Mouse (Mus musculus) left cerebral cortex, adult 9 months (tissue): ENCODE measurements at regions not wholly inside any gene's neighbourhood (a gene's known extent, or its start where the extent isn't known, plus 50 kb on each side); places are given as distances from the start of the nearest gene placed in this dataset.

Experiments
- DNase-seq, 2 experiments: peaks; one replicate each; pipeline ENCODE4 v3.0.0; 2022; ENCODE audit warnings: low spot score in 2 of 2

DNA sequence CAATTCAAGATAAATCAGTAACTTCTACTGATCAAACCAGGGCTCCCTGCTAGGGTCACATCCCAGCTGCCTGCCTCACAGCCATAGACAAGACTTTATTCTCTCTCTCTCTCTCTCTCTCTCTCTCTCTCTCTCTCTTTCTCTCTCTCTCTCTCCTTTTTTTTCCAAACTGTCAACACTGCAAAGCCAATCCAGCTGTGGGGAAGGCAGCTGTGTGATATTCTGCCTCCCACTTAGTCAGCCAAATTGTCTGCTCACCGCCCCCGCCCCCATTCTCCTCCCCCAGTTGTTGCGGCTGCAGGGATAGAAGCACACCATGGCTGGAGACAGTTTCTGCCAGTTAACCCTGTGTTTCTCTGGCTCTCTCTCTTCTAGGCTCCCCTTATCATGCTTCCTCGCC lies 198.3 kb downstream of the Cdca7 start:
- no peak for DNase-seq

DNA sequence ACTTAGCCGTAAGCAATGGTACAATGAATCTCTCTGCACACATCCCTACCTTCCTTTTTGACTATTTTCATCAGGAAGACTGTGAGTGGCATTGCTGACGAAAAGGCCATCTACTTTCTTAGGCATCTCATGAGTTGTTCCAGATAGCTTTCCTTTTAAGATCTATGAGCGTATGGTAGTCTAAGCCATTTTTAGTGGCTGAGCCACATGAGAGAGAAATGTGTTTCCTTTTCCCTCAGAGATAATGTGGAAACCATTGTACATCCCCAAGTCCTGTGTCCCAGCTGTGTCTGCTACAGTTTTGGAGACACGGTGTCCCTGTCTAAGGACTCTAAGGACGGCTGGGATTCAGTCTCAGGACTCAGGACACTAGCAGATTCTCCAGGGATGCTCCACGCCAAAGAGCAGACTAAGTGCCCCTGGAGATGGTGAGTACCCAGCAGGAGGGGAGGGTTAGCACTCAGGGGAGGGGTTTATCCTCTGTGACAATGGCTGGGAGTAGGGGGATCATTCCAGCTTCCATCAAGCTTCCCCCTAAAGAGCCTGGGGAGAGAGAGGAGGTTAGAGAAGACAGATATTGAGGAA lies 199.0 kb downstream of the Cdca7 start:
- DNase-seq = no peak

DNA sequence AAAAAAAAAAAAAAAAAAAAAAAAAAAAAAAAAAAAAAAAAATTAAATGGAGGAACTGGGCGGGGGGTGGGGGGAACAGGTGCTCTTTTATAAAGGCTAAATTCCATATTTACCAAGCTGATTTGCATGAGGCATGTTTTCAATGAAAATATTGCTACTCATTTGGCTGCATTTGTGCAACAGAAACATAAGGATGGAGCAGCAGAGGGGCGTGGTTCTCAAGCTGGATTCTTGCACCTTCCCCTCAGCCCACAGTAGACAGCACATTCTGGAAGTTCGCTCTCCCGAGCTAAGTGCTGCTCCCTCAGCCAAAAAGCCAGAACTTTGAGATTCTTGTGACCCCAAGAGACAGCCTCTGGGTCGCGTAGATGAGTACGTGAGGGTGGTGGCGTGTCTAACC lies 201.8 kb downstream of the Cdca7 start:
- DNase-seq = no peak

DNA sequence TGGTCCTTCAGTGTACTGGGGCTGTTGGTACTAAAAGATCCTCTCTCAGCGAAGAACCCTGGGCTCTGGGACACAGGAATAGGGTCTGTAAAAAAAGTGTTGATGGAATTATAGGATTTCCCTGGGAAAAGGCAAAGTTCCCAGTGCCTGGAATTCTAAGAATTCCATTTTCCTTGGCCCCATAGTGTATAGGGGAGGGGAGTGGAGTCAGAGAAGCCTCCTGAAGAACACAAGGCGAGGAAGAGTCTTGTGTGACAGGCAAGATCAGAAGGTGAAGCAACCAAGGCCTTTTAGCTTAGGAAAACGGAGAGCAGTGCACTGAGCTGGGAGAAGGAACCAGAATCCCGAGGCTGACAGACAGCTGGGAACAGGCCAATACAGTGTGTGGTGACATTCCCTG lies 212.1 kb downstream of the Cdca7 start:
- no peak for DNase-seq

DNA sequence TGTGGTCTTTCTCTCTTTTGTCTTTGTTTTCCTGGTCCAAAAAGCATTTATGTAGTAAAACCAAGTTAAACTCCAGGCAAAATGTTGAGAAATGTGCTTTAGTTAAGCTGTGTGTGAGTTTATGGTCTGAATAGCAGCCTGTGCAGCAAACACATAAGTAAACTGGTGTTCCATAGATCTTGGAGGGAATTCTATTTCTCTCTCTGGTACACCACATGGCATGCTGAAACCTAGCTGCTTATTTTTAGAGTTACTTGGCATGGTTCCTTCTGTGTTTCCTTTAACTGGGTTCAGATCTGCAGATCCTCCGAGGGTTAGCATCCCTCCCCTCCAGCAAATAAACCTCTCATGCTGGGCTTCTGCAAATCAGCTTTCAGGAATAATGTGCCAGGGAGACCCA lies 225.1 kb downstream of the Cdca7 start:
- DNase-seq = no peak

DNA sequence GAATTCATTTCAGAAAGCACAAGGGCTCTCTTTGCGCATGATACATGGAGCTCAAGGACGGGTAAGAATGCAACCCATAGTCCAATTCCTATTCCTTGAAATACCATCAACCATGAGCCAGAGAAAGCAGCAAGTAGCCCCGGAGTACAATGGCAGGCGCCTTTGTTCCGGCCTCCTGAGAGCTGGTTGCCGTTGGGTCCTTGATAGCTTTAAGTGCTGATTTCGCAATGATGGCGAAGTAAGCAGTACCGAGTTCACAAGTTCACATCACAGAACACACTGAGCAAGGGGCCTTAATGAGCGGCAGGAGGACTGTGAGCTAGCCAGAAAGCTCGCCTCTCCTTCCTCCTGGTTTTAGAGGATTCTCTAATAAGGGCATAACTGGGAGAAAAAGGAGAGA lies 227.3 kb downstream of the Cdca7 start:
- no peak for DNase-seq

DNA sequence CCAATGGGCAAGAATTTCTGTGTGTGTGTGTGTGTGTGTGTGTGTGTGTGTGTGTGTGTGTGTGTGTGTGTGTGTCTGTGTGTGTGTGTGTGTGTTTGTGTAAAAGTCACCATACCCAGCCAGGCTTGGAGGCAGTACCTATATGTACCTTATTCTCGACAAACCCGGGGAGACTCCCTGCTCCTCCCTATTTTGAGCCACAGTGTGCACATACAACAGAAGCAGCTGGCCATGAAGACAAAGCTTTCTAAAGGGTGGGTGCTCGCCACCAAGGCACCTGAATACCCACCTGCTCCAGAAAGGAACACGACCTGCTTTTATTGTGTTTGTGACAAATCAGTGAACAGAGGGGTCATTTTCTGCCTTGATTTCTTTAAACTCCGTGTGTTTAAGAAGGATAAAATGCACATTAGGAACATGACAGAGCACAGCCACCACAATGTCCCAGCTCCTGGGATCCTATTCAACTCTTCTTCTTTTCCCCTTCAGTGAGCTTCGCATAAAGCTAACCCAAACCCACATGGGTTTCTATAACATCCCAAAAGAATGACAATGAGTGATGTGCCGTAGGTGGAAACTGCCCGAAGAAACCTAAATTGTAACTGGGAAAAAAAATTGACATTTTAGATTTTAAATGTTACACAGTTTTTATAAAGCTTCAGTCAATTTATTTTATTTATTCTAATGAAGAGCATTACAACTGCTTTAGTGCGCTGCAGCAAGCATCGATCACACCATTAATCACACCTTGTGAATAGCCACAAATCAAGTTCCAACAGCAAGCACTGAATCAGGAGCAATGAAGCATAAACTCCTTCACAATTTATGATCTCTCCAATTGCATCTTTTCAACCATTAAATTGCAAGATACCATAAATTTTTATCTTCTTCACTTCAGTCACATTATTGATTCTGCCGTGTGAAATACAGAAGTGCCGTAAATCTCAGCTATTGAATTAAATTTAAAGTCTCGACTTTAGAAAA lies 232.0 kb downstream of the Cdca7 start:
- DNase-seq = no peak

DNA sequence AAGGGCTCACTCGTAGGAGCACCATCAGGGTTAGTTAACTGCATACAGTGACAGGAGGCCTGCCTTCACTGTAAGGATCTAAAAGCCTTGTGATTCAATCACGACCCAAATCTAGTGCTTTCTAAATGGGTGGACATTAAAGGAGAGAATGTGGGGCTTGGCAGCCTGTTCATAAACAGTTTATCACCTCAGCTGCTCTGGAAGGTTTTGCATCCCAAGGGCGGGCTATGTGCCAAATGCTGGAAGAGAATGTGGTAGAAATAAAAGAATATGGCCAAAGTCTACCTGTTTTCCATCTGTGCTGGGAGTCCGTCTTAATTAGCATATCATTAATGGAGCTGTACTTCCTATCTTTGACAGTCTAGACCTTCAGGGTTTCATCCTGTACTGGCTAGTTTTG lies 241.0 kb downstream of the Cdca7 start:
- no peak for DNase-seq

DNA sequence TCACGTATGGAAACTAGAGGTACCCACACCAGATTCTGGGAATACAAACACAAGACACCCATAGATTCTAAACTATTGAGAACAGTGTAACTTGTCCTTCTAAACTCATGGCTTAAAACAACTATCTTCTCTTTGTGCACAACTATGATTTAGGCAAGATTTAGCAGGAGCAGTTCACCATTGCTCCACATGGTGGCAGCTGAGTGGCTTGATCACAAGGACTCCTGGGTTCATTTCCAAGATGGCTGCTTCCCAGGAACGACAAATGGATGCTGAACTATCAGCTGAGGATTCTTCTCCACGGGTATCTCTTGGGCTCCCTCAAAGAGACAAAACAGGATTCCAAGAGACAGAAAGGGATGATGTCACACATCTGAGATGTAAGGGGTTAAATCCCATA lies 251.5 kb downstream of the Sp3 start:
- peak; percentile 9 to 53 for DNase-seq

DNA sequence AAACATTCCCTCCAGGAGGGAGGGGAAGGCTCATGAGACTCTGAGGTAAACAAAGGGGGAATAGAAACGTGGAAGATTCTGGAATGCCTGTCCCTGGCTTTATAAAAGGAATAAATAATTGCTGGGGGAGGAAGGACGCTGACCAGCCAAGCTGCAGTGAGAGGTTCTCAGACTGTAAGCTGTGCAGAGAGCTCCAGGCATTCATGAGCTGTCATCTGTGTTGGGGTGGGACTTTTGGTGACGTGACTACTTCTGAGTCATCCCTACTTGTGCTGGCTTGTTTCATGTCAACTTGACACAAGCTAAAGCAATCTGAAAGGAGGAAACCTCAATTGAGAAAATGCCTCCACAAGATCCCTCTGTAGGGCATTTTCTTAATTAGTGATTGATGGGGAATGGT lies 246.9 kb downstream of the Sp3 start:
- DNase-seq = no peak

DNA sequence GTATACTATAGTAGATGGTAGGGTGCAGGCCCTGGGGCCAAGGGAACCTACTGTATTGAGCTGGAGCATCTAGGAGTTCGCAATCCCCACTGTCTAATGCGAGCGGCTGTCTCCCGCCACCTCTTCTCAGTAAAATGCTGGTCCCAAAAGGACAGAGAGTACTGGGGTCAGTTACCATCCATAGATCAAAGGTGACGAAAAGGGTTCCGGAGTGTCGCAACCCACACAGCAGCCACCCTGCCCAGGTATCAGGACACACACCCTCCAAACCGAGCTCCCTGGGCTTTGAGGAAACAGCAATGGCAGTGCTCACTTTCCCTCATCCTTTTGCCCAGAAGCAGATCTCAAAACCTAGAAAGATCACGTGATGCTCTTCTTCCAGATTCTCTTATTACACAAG lies 245.2 kb downstream of the Sp3 start:
- DNase-seq = no peak

DNA sequence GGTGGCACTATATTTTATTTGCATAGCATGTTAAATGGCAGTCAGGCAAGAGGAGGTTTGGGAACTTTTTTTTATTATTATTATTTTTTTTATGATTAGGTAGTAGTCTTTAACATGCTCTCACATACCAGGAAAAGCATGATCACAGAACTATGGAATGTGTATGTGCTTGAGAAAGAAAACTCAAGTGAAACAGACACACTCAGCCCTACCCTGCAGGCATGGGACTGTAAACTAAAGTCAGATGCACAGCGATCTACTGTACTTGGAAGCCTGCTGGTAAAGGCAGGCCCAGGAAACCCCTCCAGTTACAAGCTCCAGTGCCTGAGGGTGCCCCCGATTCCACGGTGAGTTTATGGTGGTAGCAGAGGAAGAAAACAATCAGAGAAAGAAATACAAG lies 243.6 kb downstream of the Sp3 start:
- no peak for DNase-seq

DNA sequence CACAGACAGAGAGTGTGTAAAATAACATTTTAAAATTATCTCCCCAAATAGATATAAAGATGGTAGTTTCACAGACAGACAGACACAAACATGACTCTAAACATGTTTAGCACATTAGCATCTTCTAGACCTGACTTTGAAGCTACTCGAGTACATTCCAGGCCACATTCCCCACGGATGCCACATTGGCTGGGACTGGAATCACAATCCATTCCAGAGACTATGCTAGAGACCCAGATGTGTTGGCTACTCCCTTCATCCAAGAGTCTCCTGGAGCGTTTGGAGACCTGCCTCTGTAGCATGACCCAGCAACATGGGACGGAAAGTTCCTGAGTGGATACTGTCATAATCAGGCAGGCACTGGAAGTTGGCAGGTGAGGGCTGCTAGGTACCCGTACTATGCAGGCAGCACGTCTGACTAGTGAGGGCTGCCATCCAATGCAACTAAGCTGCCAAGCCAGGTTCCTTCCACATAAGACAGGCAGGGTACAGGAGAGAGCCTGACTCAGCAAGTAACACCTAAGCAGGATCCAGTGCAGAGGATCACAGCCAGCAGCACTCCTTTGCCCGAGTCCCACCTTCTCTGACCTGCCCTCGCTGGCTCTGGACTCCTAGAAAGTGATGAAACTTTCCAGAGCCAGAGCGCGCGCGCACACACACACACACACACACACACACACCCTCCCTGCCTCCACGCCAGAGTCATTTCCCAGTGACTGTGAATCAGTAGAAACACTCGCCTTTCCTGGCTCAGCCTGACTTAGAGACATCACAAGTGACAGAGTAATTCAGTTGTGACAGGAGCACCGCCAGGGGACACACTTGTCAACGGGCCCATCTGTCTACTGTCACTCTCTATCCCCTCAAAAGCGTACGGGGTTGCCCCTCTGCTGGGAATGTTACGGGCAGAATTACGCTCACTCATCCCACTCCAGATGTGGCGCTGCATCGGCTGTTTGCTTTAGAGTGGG lies 239.6 kb downstream of the Sp3 start:
- DNase-seq = no peak

DNA sequence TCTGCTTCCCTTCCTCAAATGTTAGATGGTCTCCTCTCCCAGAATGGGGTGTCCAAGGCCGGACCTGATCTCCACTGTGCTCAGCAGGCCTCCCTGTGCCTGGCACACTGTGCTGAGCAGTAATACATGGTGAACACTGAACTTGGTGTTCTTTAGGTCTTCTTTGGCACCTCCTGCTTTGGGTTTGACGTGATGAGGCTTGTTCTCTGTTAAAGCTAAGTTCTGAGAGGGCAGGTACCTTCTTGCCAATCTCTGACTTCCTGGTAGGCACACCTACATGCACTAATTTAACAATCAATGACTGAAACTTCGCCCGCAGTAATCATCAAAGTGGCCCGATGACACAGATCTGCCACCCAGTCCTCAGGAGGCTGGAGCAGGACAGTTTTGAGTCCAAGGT lies 238.5 kb downstream of the Sp3 start:
- no peak for DNase-seq

DNA sequence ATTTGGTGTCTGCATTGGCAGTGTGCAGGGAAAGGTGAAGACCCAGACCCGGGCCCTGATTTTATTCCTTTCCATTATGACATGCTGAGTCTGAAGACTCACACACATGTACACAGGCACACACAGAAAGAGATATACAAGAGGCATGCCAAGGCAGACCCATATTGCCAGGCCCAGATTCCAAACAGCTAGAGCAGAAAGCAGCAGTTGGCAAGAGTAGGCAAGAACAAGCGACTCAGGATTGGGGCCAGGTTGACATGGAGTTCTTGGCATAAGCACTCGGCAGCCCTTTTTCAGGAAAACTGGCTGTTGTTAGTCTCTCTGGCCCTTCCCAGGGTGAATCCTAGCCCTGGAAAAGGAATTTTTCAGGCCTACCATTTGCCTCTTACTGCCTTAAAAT lies 236.6 kb downstream of the Sp3 start:
- no peak for DNase-seq

DNA sequence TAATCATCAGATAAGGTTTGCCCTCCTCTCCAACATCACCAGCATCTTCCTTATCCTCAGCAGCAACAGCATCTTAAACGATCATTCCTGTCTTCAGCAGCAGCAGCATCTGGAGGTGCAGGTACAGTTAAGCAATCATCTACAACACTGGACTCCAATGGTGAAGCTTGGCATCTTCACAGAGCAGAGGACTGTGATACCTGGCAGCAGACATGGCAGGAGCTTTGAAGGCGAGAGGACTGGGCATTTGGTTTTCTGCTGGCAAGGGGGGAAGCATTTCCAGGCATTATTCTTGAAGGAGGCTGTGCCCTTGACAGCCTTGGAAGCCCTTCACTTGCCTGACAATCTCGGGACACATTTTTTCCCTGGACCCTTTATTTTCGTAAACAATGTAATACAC lies 235.3 kb downstream of the Sp3 start:
- no peak for DNase-seq

DNA sequence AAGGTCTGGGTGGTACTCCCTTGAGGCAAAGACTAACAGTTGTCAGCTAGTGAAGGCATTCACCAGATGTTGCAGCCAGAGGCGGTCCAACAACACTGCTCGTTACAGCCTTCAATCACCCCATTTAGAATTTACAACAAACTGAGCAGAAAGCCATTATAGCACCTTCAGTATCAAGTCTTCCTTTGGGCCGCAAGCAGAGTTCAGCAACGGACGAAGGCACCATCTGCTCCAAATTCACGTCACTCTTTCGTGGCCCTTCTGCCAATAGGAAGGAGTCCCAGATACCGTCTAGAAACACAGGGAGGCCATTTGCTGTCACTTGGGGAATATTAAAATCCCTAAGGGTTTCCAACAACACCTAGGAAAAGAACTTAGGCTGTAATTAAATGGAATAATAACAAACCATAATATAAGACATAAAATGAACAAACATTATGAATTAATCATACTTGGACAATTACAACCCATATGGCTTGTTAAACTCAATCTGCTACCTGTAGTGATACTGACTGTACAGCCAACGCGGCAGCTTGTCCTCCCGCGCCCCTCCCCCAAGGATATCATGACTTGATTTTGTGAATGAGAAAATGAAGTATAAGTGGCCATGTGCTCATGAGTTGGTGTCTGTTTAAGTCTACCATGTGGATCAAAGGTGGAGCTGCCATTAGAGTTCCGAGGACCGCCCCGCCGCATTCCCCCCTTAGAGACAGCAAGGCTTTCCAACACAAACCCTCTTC lies 233.6 kb downstream of the Sp3 start:
- DNase-seq = no peak

DNA sequence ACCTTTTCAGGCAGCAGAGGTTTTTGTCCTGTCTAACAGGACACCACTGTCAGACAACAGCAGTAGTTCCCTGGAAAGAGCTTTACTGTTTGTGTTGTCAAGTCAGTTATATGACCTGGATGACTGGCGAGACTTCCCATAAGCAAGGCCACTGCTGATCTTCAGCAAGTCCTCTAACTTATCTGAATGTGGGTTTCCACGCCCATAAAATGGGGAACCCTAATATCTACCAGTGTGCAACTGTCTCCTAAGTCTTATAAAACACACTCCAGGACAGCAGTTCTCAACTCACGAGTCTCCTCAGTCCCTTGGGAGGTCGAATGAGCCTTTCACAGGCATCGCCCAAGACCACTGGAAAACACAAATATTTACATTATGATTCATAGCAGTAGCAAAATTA lies 232.9 kb downstream of the Sp3 start:
- no peak for DNase-seq

DNA sequence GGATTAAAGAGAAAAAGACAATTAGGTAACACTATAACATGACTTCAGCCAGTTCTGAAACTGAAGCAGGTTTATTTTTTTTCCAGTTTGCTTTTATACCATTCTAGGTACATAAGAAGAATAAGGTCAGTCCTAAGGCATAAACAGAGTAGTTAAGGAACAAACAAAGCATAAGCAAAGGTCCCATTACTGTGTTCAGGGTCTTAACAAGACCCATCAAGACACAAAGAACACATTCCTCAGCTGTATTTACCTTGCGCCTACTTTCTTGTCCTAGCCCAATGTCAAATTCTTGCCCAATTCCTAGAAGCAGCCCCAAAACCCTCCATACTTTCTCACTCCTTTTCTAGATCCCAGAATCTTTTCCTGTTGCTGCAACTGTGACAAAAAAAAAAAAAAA lies 230.8 kb downstream of the Sp3 start:
- no peak for DNase-seq

DNA sequence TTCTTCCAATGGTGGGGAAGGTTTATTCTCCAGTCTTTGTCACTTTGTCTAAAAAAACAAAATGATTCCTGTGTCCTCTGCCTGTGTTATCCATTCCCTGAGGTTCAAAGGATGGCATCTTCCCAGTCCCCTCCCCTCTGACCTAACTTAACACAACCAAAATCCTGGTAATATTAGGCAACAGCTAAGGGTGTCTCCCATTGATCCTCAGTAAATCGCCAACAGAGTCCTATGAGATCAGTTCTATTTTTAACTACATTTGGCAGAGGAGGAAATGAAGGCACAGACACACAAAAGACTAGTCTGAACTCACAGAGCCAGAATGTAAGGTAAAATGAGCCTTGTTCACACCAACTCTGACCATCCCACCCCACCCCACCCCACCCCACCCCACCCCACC lies 228.8 kb downstream of the Sp3 start:
- no peak for DNase-seq

DNA sequence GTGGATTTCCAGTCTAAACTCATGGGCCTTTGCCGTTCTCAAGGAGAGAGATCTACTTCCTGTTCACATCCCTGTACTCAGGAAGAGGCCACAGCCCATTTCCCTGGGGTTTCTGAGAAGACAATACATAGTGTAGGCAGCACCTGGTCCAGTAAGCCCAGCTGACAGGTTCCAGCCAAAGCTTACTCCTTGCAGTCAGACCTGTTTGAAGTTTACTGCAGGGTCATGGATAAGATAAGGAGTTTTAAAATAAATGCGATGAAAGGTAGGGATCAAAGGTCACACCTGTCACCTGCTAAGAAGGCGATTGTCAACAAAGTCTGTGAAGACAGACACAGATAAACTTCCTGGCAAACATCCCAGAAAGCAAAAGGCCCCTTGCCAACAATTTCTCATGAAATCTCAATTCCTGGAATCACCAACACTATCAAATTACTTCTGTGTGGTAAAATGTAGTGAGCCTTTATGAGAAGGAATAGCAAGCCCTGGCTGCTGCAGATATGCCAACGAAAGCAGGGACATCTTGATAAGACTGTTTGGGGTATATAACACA lies 227.5 kb downstream of the Sp3 start:
- no peak for DNase-seq
